Mouse (Mus musculus) myocyte (in vitro differentiated cells): Measurements from ENCODE around the gene Polr2m. TPM values are rescaled to one million over a fixed set of nuclear protein-coding genes. Genes with fewer than 3 reads are reported as not detected.

Source experiments
- H3K27me3 ChIP-seq: one replicate; pipeline ENCODE4 v1.6.1; 2011; ENCODE audit not compliant: control insufficient read depth, insufficient read depth, insufficient read length
- H3K36me3 ChIP-seq: one replicate; pipeline ENCODE4 v1.6.1; 2011; ENCODE audit not compliant: control insufficient read depth, insufficient read depth
- H3K4me2 ChIP-seq: one replicate; pipeline ENCODE4 v1.6.1; 2011; ENCODE audit warnings: low read depth, control low read depth
- H3K4me3 ChIP-seq: one replicate; pipeline ENCODE4 v1.5.1; 2011; ENCODE audit warnings: mild to moderate bottlenecking, control low read depth, moderate library complexity
- H3K79me2 ChIP-seq: one replicate; pipeline ENCODE4 v1.6.1; 2011; ENCODE audit not compliant: control insufficient read depth, insufficient read depth
- H3ac ChIP-seq: one replicate; pipeline ENCODE4 v1.6.1; 2011; ENCODE audit not compliant: control insufficient read depth, insufficient read length
- CEBPB ChIP-seq: IDR thresholded peaks from 2 replicates; pipeline ENCODE4 v1.6.1; 2011; ENCODE audit warnings: mild to moderate bottlenecking, moderate library complexity; ENCODE audit not compliant: poor library complexity, insufficient read depth, severe bottlenecking
- E2F4 ChIP-seq: IDR thresholded peaks from one replicate; pipeline ENCODE4 v1.6.1; 2011; ENCODE audit warnings: mild to moderate bottlenecking, control low read depth, moderate library complexity; ENCODE audit not compliant: insufficient read depth
- MAX ChIP-seq: IDR thresholded peaks from one replicate; pipeline ENCODE4 v1.6.1; 2011; ENCODE audit warnings: low read depth, mild to moderate bottlenecking, control low read depth
- MYOD1 ChIP-seq, 3 experiments: IDR thresholded peaks; one replicate each; pipeline ENCODE4 v1.6.1; 2011; ENCODE audit warnings: control low read depth in 2 of 3, low read depth in 2 of 3, mild to moderate bottlenecking in 2 of 3, moderate library complexity in 1 of 3; ENCODE audit not compliant: insufficient read length in 2 of 3, control insufficient read depth in 1 of 3
- MYOG ChIP-seq, 3 experiments: IDR thresholded peaks; one replicate each; pipeline ENCODE4 v1.6.1; 2011; ENCODE audit warnings: control low read depth in 2 of 3, low read depth in 2 of 3, mild to moderate bottlenecking in 2 of 3; ENCODE audit not compliant: insufficient read length in 2 of 3, control insufficient read depth in 1 of 3, insufficient read depth in 1 of 3
- POLR2A ChIP-seq: IDR thresholded peaks from one replicate; pipeline ENCODE4 v1.6.1; 2011; ENCODE audit warnings: low read depth, mild to moderate bottlenecking, control low read depth, moderate library complexity; ENCODE audit not compliant: insufficient read length
- POLR2AphosphoS2 ChIP-seq: IDR thresholded peaks from one replicate; pipeline ENCODE4 v1.6.1; 2011; ENCODE audit warnings: low read depth, control low read depth; ENCODE audit not compliant: insufficient read length
- REST ChIP-seq: IDR thresholded peaks from one replicate; pipeline ENCODE4 v1.6.1; 2011; ENCODE audit warnings: mild to moderate bottlenecking, control low read depth, moderate library complexity; ENCODE audit not compliant: insufficient read depth, insufficient read length
- SRF ChIP-seq: IDR thresholded peaks from one replicate; pipeline ENCODE4 v1.6.1; 2011; ENCODE audit warnings: low read depth; ENCODE audit not compliant: control insufficient read depth, insufficient read length
- TCF12 ChIP-seq: IDR thresholded peaks from one replicate; pipeline ENCODE4 v1.6.1; 2011; ENCODE audit warnings: mild to moderate bottlenecking, control low read depth; ENCODE audit not compliant: poor library complexity, insufficient read depth, severe bottlenecking
- TCF3 ChIP-seq: IDR thresholded peaks from one replicate; pipeline ENCODE4 v1.6.1; 2011; ENCODE audit warnings: low read depth, control low read depth; ENCODE audit not compliant: insufficient read length
- USF1 ChIP-seq: IDR thresholded peaks from one replicate; pipeline ENCODE4 v1.6.1; 2011; ENCODE audit warnings: low read depth, mild to moderate bottlenecking, control low read depth, moderate library complexity
- polyA plus RNA-seq: library from polyadenylated mRNA; unstranded; fragments of >200 nt; fragmentation: generic; extraction: Trizol; gene quantifications from one replicate; pipeline ENCODE4 v1.2.1, GENCODE M21; 2012; ENCODE audit warnings: missing spikeins

The Polr2m gene
- polyA plus RNA-seq, 1 experiment, result 146 TPM

DNA sequence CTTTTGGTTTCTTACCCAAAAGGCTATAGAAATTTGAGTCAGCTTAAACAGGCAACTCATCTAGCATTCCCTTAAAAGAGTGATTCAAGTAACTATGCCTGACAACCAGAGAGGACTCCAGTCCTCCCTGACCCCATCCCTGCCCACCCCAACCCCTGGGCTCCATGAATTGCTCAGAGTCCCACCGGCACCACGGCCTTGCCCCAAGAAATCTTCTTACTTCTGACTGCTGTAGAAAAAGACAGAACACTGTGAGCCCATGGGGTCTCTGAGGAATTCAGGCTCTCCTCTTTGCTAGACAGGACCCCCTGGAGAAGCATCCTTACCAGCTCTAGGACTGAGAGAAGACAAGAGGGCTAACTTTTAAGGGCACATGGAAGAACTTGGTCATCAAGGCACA lies 40.4 kb downstream of the Polr2m start:
- H3K36me3 ChIP-seq, result no peaks in the 10 kb centered on the region
- no peak overlapping the region for H3ac ChIP-seq

DNA sequence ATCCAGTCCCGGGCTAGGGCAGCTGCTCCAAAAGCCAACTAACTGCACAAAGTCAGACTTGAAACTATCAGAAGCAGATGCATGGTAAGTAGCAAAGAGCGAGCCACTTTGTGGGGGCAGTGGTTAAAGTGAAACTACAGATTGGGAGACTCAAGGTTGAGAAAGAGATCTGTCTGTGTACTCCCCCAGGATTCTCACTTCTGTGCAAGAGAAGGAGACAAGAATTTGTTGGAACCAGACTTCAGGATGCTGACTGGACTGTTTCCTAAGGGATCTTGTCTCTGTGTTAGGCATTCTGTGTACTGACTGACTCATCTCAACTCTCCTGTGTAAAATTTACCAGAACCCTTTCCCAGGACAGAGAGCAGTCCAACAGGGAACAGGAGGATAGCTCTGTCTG lies 47.6 kb downstream of the Polr2m start:
- no peak overlapping the region for H3ac ChIP-seq
- no peak for TF ChIP-seq TCF3
- TF ChIP-seq USF1, result no peak
- no peak for TF ChIP-seq TCF12
- no peak for TF ChIP-seq MAX
- no peak for TF ChIP-seq E2F4
- no peak for TF ChIP-seq REST
- TF ChIP-seq POLR2AphosphoS2, result no peak
- TF ChIP-seq SRF, result no peak
- TF ChIP-seq MYOD1 (IDR thresholded peaks at IDR 0.05; ENCODE audit: control insufficient read depth in 1 of 3, insufficient read length in 2 of 3, low read depth in 2 of 3), result no peak
- no peak for TF ChIP-seq MYOG (IDR thresholded peaks at IDR 0.05; ENCODE audit: control insufficient read depth in 1 of 3, insufficient read depth in 1 of 3, insufficient read length in 2 of 3, low read depth in 2 of 3)
- TF ChIP-seq POLR2A, result no peak
- TF ChIP-seq CEBPB, result no peak
- H3K4me2 ChIP-seq, result no peak overlapping the region
- H3K27me3 ChIP-seq, result no peaks in the 10 kb centered on the region
- no peaks in the 10 kb centered on the region for H3K36me3 ChIP-seq
- no peaks in the 10 kb centered on the region for H3K79me2 ChIP-seq
- H3K4me3 ChIP-seq, result no peak overlapping the region

More for the DNA sequence above, 40.4 kb downstream of the Polr2m start:
- Histone ChIP-seq H3K27me3 (no peaks in the 10 kb centered on the region), H3K4me3 (no peak overlapping the region), H3K79me2 (no peaks in the 10 kb centered on the region), H3K4me2 (no peak overlapping the region)
- no peak for TF ChIP-seq SRF
- no peak for TF ChIP-seq TCF3
- TF ChIP-seq MYOG (IDR thresholded peaks at IDR 0.05; ENCODE audit: control insufficient read depth in 1 of 3, insufficient read depth in 1 of 3, insufficient read length in 2 of 3, low read depth in 2 of 3), result no peak
- TF ChIP-seq MAX, result no peak
- no peak for TF ChIP-seq CEBPB
- no peak for TF ChIP-seq POLR2A
- no peak for TF ChIP-seq USF1
- TF ChIP-seq E2F4, result no peak
- no peak for TF ChIP-seq TCF12
- no peak for TF ChIP-seq REST
- TF ChIP-seq MYOD1 (IDR thresholded peaks at IDR 0.05; ENCODE audit: control insufficient read depth in 1 of 3, insufficient read length in 2 of 3, low read depth in 2 of 3), result no peak
- no peak for TF ChIP-seq POLR2AphosphoS2

Other genes starting within 250 kb of the Polr2m start
- 6.0 TPM for gene Myzap, start 106.4 kb upstream of the Polr2m start, polyA plus RNA-seq